Mouse (Mus musculus): ENCODE data around the gene Rad23b.

- no peak for TF ChIP-seq POLR2A (IDR thresholded peaks at IDR 0.05; ENCODE audit: control insufficient read depth, low read depth, low read length)
- no peak for TF ChIP-seq CTCF (IDR thresholded peaks at IDR 0.05; ENCODE audit: control insufficient read depth, insufficient read depth, insufficient replicate concordance, low read depth, low read length)
These were observed 36.9 kb downstream of the Rad23b start for GRCm38 (mm10) chr4:55386768-55387167.

Data from testis, adult 2 months (tissue).